Mouse (Mus musculus) cerebellum, postnatal 10 days (tissue): ENCODE measurements around the gene Unc119b.
"Not testable (repeated sequence)": the region's sequence is repeated elsewhere in the genome, so short reads cannot be mapped to it uniquely, and the experiment has no call there.

Source experiments
- DNase-seq, 2 experiments: peaks; one replicate each; pipeline ENCODE4 v3.0.0; 2021; ENCODE audit warnings: mixed read lengths in 2 of 2

Gene Unc119b

GRCm38 (mm10) chr5:115156933-115157589, 22.3 kb upstream of the Unc119b start:
- DNase-seq = peak; percentile 54 to 56

GRCm38 (mm10) chr5:115156401-115156800, 21.6 kb upstream of the Unc119b start:
- no peak for DNase-seq

GRCm38 (mm10) chr5:115155831-115156230, 21.1 kb upstream of the Unc119b start:
- DNase-seq = no peak

- no peak for DNase-seq
Observed at GRCm38 (mm10) chr5:115155156-115155631, 20.4 kb upstream of the Unc119b start.

GRCm38 (mm10) chr5:115152132-115152956, 17.6 kb upstream of the Unc119b start:
- no peak for DNase-seq

GRCm38 (mm10) chr5:115151457-115151856, 16.7 kb upstream of the Unc119b start:
- DNase-seq = no peak

GRCm38 (mm10) chr5:115150991-115151390, 16.2 kb upstream of the Unc119b start:
- no peak for DNase-seq

- no peak for DNase-seq
Observed at GRCm38 (mm10) chr5:115149675-115150459, 15.1 kb upstream of the Unc119b start.

GRCm38 (mm10) chr5:115148872-115149271, 14.1 kb upstream of the Unc119b start:
- not testable (repeated sequence) for DNase-seq

- DNase-seq = no peak
Observed at GRCm38 (mm10) chr5:115148378-115148777, 13.6 kb upstream of the Unc119b start.

- no peak for DNase-seq
Observed at GRCm38 (mm10) chr5:115147388-115147787, 12.6 kb upstream of the Unc119b start.

- DNase-seq = no peak
Observed at GRCm38 (mm10) chr5:115146747-115147130, 12.0 kb upstream of the Unc119b start.

GRCm38 (mm10) chr5:115145976-115146746, 11.4 kb upstream of the Unc119b start:
- DNase-seq = no peak

GRCm38 (mm10) chr5:115145253-115145968, 10.6 kb upstream of the Unc119b start:
- no peak for DNase-seq

GRCm38 (mm10) chr5:115144471-115144870, 9.7 kb upstream of the Unc119b start:
- no peak for DNase-seq

- peak; percentile 87 to 89 for DNase-seq
Observed at GRCm38 (mm10) chr5:115143552-115143951, 8.8 kb upstream of the Unc119b start.

- DNase-seq = no peak
Observed at GRCm38 (mm10) chr5:115142166-115142697, 7.5 kb upstream of the Unc119b start.

GRCm38 (mm10) chr5:115140726-115141125, 6.0 kb upstream of the Unc119b start:
- DNase-seq = no peak

- no peak for DNase-seq
Observed at GRCm38 (mm10) chr5:115139124-115139523, 4.3 kb upstream of the Unc119b start.

GRCm38 (mm10) chr5:115133358-115134066, 1.3 kb downstream of the Unc119b start:
- no peak for DNase-seq

GRCm38 (mm10) chr5:115132465-115132864, 2.3 kb downstream of the Unc119b start:
- no peak for DNase-seq
